Mouse (Mus musculus): ENCODE measurements at regions not wholly inside any gene's neighbourhood (a gene's known extent, or its start where the extent isn't known, plus 50 kb on each side); places are given as distances from the start of the nearest gene placed in this dataset.

DNA sequence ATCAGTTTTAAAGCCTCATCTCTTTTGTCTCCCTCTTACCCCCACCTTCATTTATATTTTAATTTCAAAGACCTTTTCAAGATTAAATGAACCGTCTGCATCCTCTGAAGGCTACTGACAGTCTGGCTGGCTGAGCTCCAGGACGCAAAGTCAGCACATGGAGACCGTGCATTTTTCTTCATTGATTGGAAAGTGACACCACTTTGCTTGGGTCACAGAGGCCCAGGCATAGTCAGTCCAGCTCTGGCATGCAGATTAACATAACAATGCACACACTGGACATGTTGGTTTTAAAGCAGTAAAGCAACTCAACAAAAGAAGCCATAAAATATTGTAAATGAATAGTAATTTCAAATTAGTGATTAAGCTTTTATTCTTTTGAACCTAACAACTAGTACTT lies 429.7 kb downstream of the Gm43517 start:
- TF ChIP-seq GATA1 (IDR thresholded peaks at IDR 0.05; ENCODE audit: borderline replicate concordance, low read length) (no peak), FLI1 (IDR thresholded peaks at IDR 0.05; ENCODE audit: low read length) (no peak)
